Mouse (Mus musculus) T-helper 17 cell (primary cell): Measurements from ENCODE around the gene Elobl.

Experiments
- in situ Hi-C, 2 experiments: fragments of 300-600 bp; cut with MboI, MseI; formaldehyde crosslinking; loops; 1 replicate in 1 of 2; 2 replicates in 1 of 2; pipeline ENCODE4 v1.15.1; 2025; ENCODE audit warnings: high pct_unique_total_duplicates in 2 of 2

Elobl gene

GRCm38 (mm10) chr11:88941489-88941888, 25.2 kb downstream of the Elobl start:
- in situ Hi-C loops = no loop called here

DNA sequence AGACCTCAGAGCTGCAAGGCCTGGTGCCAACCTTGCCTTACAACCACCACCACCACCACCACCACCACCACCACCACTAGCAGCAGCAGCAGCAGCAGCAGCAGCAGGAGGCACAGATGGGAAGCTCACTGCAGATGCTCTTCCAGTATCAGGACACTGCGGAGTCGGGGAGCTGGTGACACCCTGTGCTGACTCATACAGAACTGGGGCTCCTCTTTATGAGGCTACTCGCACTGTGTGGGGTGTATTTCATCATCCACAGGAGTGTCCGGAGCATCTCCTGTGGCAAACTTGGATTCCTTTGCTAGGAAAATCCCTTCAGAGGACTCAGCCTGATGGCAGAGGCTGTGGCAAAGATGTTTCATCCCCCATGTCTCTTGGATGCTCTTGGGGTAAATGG, 27.1 kb downstream of the Elobl start:
- in situ Hi-C loops = no loop called here

- in situ Hi-C loops = no loop called here
Observed at GRCm38 (mm10) chr11:88938770-88939169, 28.0 kb downstream of the Elobl start.

GRCm38 (mm10) chr11:88937886-88938285, 28.8 kb downstream of the Elobl start:
- in situ Hi-C loops = no loop called here

DNA sequence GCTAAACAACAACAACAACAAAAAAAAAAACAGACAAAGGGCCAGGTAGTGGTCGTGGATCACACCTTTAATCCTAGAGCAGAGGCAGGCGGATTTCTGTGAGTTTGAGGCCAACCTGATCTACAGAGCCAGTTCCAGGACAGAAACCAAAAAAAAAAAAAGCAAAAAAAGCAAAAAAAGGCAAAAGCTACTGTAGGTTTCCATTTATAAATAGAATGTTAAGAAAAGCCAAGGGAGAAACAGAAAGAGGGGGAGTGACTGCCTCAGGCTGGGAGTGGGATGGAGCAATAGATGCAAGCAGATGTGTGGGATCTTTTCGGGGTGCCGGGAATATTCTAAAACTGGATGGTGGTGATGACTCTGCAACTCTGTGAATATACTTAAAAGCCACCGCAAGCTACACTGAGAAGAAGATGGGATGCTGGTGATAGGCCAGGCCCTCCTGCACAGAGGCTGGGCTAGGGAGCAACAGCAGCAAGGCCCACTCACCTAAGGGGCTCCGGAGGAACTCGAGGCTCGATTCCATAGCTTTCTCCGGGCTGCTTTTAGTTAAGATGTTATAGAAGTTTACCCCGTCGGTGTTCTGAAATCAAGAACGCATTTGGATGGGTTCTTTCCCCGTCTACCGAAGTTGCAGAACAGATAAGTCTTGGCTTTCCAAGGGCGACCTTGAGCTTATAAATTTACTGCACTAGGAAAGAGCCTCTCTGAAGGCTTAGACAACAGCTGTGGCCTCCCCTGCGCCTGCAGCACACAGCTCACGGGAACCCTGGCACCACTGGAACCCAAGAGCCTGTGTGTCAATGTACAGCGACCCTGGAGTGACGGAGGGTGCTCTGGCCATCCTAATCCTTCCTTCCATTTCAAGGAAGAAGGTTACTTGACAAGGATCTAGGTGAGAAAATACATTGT, 32.4 kb downstream of the Elobl start:
- in situ Hi-C loops = no loop called here

DNA sequence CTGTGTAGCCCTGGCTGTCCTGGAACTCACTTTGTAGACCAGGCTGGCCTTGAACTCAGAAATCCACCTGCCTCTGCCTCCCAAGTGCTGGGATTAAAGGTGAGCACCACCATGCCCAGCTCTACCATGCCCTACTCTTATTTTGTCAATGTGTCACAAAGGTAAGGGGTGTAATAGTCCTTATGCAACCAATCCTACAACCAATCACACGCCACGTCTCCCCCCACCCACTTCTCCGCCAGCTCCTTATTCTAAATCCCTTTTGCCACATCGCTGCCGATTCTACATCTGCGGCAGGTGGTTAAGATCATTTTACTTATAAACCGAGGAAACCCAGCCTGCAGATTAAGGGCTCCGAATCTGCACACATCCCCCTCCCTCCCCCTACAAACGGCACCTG, 33.7 kb downstream of the Elobl start:
- in situ Hi-C loops = no loop called here

DNA sequence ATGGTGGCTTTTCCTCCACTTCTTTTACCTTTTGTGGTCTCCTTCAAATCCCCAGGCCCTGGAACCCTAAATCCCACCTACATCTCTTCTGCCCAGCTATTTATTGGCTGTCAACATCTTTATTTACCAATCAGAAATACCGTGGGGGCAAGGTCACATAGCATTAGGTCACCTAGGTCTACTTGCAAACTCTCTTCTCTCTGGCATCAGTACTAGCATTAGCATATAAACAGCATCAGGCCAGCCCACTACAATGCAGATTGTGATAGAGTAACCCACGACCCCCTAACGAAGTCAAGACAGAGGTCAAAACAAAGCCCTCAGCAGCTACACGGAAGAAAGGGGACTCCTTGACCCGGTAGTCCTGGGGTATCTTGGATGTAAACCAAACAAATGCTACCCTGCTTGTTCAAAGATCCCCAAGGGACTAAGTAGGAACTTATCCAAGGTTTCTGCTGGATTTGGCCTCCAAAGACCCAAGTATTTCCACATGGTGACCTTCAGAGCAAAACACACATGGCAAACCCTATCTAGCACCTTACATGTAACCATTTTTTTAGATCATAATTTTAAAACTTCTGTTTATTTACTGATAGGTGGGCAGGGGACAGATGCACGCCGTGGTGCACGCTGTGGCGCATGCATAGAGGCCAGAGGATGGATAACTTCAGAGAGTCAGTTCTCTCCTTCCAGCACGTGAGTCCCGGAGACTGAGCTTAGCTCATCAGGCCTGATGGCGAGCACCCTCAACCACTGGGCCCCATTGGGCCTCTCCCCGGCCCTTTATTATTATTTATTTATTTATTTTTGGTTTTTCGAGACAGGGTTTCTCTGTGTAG, 34.8 kb downstream of the Elobl start:
- in situ Hi-C loops = no loop called here

GRCm38 (mm10) chr11:88926566-88926965, 40.2 kb downstream of the Elobl start:
- in situ Hi-C loops = no loop called here
